Mouse (Mus musculus) CD4-positive, CD25-positive, alpha-beta regulatory T cell, adult 4 months (primary cell): Measurements from ENCODE around the gene Defb6. TPM values are rescaled to one million over a fixed set of nuclear protein-coding genes. Genes with fewer than 3 reads are reported as not detected.

Experiments used
- ATAC-seq: one replicate; pipeline ENCODE4 v1.8.0; 2017
- polyA plus RNA-seq, 2 experiments: library from polyadenylated mRNA; unstranded; fragments of 100-300 nt; shearing (Covaris generic); gene quantifications; one replicate each; pipeline ENCODE4 v1.2.1; 2017

Gene Defb6
- polyA plus RNA-seq = not detected

- peak; percentile 89 for ATAC-seq
Measured at GRCm38 (mm10) chr8:19225161-19225560, at the start of gene Defb6. Gene Defb6, plus strand, starts transcription at chr8:19225478.

DNA sequence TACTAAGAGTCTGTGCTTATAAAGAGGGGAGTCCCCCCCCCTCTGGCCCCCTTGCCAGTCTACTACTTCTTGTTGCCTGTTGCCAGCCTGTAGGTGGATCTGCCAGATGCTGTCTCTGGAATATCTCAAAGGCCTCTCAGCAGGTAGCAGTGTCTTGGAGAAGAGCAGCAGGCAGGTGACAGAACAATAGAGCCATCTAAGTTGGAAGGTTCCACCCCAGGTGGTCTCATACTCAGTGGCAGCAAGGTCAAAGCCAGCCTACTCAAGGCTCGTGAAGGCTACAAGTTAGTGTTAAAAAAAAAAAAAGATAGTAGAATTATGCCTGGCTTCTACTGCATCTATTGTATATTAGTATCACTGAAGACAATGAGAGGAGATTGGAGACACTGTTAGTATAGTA lies 12.8 kb downstream of the Defb6 start:
- ATAC-seq = no peak

GRCm38 (mm10) chr8:19239616-19240015 lies 14.3 kb downstream of the Defb6 start, which contains the start of gene Defb46:
Gene Defb46, plus strand, starts transcription at chr8:19239916.
- no peak for ATAC-seq

DNA sequence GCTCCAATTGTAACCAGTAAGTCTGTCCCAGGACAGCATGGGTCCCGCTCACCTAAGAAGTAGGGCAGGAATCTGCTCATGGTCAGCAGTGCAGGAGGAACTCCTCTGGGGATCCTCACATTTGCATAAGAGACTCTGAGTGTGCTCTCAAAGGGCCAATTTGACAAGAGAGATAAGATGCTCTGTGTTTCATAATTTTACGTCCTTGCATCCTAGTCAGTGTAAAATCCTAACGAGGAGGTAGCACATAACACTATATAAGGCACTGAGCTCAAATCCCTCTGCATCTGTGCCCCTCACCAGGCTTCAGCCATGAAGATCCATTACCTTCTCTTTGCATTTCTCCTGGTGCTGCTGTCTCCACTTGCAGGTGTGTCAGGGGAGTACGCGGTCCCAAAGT lies 22.0 kb downstream of the Defb6 start, which contains the start of gene Defb5:
Gene Defb5, plus strand, starts transcription at position 301 of the 400 bp plus-strand sequence.
- no peak for ATAC-seq

GRCm38 (mm10) chr8:19258136-19258535 lies 32.9 kb downstream of the Defb6 start:
- ATAC-seq = no peak

DNA sequence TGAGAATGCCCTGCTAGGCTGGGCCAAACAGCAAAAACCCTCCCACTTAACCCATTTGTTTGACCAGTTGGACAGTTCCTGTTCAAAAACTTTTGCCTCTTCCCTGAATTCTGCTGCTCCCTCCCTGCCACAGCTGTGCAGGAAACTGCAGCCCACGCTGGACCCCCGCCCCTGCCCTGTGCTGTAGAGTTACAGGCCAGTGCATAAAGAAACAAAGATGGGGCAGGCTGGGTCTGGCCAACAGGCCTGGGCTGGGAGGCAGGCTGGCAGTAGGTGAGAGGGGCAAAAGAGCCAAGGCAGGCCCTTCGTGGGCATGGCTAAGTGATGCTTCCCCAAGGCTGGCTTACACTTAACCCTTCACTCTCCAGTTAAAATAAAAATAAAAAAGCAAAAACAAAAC lies 34.4 kb downstream of the Defb6 start:
- ATAC-seq = no peak

Other genes with a start within 250 kb of the Defb6 start
- not detected for gene Defb40, start 247.2 kb upstream of the Defb6 start, polyA plus RNA-seq
- not detected for gene Defb37, start 234.4 kb upstream of the Defb6 start, polyA plus RNA-seq
- gene Defb38, start 198.9 kb upstream of the Defb6 start, polyA plus RNA-seq = not detected
- gene Defb39, start 160.7 kb upstream of the Defb6 start, polyA plus RNA-seq = not detected
- gene Defb12, start 110.6 kb upstream of the Defb6 start, polyA plus RNA-seq = under 1 TPM in 1 of 2 experiments, not detected in 1; 0.32 TPM
- gene Defb34, start 101.7 kb upstream of the Defb6 start, polyA plus RNA-seq = not detected
- gene Gm45826, start 84.7 kb upstream of the Defb6 start, polyA plus RNA-seq = not detected
- not detected for gene Defb14, start 31.1 kb upstream of the Defb6 start, polyA plus RNA-seq
- not detected for gene Defb4, start 26.8 kb upstream of the Defb6 start, polyA plus RNA-seq
- not detected for gene Defb46, start 14.4 kb downstream of the Defb6 start, polyA plus RNA-seq
- gene Defb5, start 22.1 kb downstream of the Defb6 start, polyA plus RNA-seq = not detected
- gene Defb3, start 67.9 kb downstream of the Defb6 start, polyA plus RNA-seq = not detected
- not detected for gene Defb8, start 222.1 kb downstream of the Defb6 start, polyA plus RNA-seq